10 mouse cellular contexts compared by ENCODE assay signal in the genomic region with DNA sequence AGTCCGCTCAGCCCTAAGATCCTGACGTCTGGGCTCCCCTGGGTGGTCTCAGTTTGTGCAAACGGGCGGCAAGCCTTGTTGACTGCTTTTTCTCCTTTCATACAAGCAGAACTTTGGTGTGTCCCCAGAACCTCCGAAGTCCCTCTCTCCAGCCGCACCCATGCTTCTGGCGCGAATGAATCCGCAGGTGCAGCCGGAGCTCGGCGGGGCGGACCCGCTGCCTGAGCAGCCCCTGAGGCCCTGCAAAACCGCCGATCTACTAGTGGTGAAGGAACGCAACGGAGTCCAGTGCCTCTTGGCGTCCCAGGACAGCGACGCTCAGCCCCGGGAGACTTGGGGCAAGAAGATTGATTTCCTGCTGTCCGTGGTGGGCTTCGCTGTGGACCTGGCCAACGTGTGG. TPM values are rescaled to one million over a fixed set of nuclear protein-coding genes. Genes with fewer than 3 reads are reported as not detected.
DNase-seq lines count a peak whose midpoint lies in the region; ATAC-seq and TF ChIP-seq lines count a peak whose summit lies in the region.
"Had no signal": no experiment of that assay in that cellular context is flagged by ENCODE, and none has a peak within 500 bp of the region (broad histone marks: within the 10 kb centered on the region; RNA-seq: fewer than 3 reads in every experiment).

No protein-coding gene starts in this region.

- peaks cover 87% of the 10 kb centered on the region for H3K27me3 ChIP-seq in heart, embryonic 13.5 days (replicated peaks)
- peaks cover 68% of the 10 kb centered on the region for H3K27me3 ChIP-seq in midbrain, embryonic 10.5 days (ENCODE audit: low read depth, poor library complexity, severe bottlenecking)

- no peak for DNase-seq in heart, adult 8-10 months (ENCODE audit: low spot score)
- no peak for DNase-seq in ES-E14 (ENCODE audit: low read depth, low spot score)
- DNase-seq in gastrocnemius, adult 2 months, result peak; percentile 43
- DNase-seq in midbrain, embryonic 10.5 days (ENCODE audit: low spot score), result peak; percentile 29
- DNase-seq in urinary bladder, postnatal 4 days (ENCODE audit: low spot score in 2 of 2), result no peak
- no peak for DNase-seq in frontal cortex, postnatal 10 days (ENCODE audit: low spot score in 2 of 2)
- DNase-seq in left cerebral cortex, adult 9 months (ENCODE audit: low spot score in 2 of 2), result no peak

- H3K4me3 ChIP-seq in heart, embryonic 13.5 days, result peak overlapping the region; percentile 51
- H3K4me3 ChIP-seq in ES-E14 (ENCODE audit: insufficient read depth in 1 of 2, low read depth in 1 of 2, low read length in 2 of 2, poor library complexity in 1 of 2, severe bottlenecking in 1 of 2), result peak overlapping the region; percentile 56
- H3K4me3 ChIP-seq in gastrocnemius, adult 2 months, result peak overlapping the region; percentile 58
- peak overlapping the region; percentile 62 for H3K4me3 ChIP-seq in midbrain, embryonic 10.5 days

- no peaks in the 10 kb centered on the region for H3K9me3 ChIP-seq in heart, embryonic 13.5 days
- no peaks in the 10 kb centered on the region for H3K9me3 ChIP-seq in ES-E14 (ENCODE audit: control insufficient read depth, insufficient read depth, low read depth, low read length)
- no peaks in the 10 kb centered on the region for H3K9me3 ChIP-seq in midbrain, embryonic 10.5 days (replicated peaks)

- no peak overlapping the region for H3K27ac ChIP-seq in heart, embryonic 13.5 days (replicated peaks)
- H3K27ac ChIP-seq in ES-E14 (ENCODE audit: insufficient read depth, low read depth, low read length, poor library complexity, severe bottlenecking), result no peak overlapping the region
- H3K27ac ChIP-seq in gastrocnemius, adult 2 months, result no peak overlapping the region
- H3K27ac ChIP-seq in midbrain, embryonic 10.5 days (replicated peaks), result no peak overlapping the region
- H3K27ac ChIP-seq: heart, adult 2 months had no signal

- H3K9ac ChIP-seq in heart, embryonic 13.5 days, result peak overlapping the region; percentile 53; the same call in 1 of the 2 replicates
- H3K9ac ChIP-seq in ES-E14 (ENCODE audit: insufficient read depth, low read depth, low read length, poor library complexity, severe bottlenecking), result no peak overlapping the region

- intact Hi-C loops in gastrocnemius, adult 2 months (cut with DNase I), result no loop called here

- no peak for TF ChIP-seq CTCF in gastrocnemius, adult 2 months (IDR thresholded peaks at IDR 0.05)

- H3K36me3 ChIP-seq in heart, embryonic 13.5 days, result no peaks in the 10 kb centered on the region
- no peaks in the 10 kb centered on the region for H3K36me3 ChIP-seq in ES-E14 (ENCODE audit: control insufficient read depth, insufficient read depth, low read length, poor library complexity, severe bottlenecking)
- H3K36me3 ChIP-seq in midbrain, embryonic 10.5 days, result no peaks in the 10 kb centered on the region

- peak overlapping the region; percentile 85 for H3K4me2 ChIP-seq in heart, embryonic 13.5 days

- no peak for ATAC-seq in heart, embryonic 13.5 days (ENCODE audit: extremely low read depth, insufficient number of reproducible peaks, low FRiP score, low TSS enrichment)

- peaks cover 16% of the 10 kb centered on the region for H3K4me1 ChIP-seq in heart, embryonic 13.5 days
- H3K4me1 ChIP-seq in ES-E14 (ENCODE audit: control insufficient read depth in 2 of 2, insufficient read depth in 2 of 2, low read length in 2 of 2, poor library complexity in 1 of 2), result peaks cover 0 to 2% of the 10 kb centered on the region in 2 experiments; a peak in 1 of 4 replicates
- peaks cover 16% of the 10 kb centered on the region for H3K4me1 ChIP-seq in midbrain, embryonic 10.5 days

- 3% methylated on average over 25 of the region's 25 CpGs for WGBS in heart, embryonic 13.5 days
- 1% methylated on average over 25 of the region's 25 CpGs for WGBS in midbrain, embryonic 10.5 days

- in situ Hi-C loops in ES-E14 (cut with MboI; ENCODE audit: low sequenced_read_pairs in 2 of 2, unreplicated experiment in 2 of 2), result no loop called here

TF ChIP-seq in ES-E14, 5 proteins besides CTCF, POLR2A, EP300 and RAD21:
- TF ChIP-seq ZNF384 (IDR thresholded peaks at IDR 0.05; ENCODE audit: low read depth, low read length) (no peak), HCFC1 (IDR thresholded peaks at IDR 0.05; ENCODE audit: borderline replicate concordance, insufficient read depth, low read length) (no peak), CHD2 (IDR thresholded peaks at IDR 0.05; ENCODE audit: low read depth, low read length) (no peak), ZC3H11A (IDR thresholded peaks at IDR 0.05; ENCODE audit: borderline replicate concordance, low read depth, low read length) (no peak)

RNA-seq across cellular contexts. Expression of gene Slc6a2, which starts 1.2 kb away (rescaled TPM):
- 0.04 TPM in 1 of 2 replicates, not detected in the other for polyA plus RNA-seq in heart, embryonic 13.5 days (2015; fragmentation: Nextera tagmentation; extraction: Ambion mirVana)
- under 1 TPM; 0.05 to 0.19 (median 0.09) TPM for total RNA-seq in heart, adult 8-10 months (2022)
- 0.05 and 0.62 TPM in 2 replicates for total RNA-seq in ES-E14 (2012; rRNA removed)
- total RNA-seq in gastrocnemius, adult 2 months (2021), result under 1 TPM; 0.20 to 0.39 TPM
- polyA plus RNA-seq in midbrain, embryonic 10.5 days (2016; fragmentation: Nextera tagmentation; extraction: Ambion mirVana), result not detected in 2 replicates
- polyA plus RNA-seq: C2C12 had no signal

RNA-seq across cellular contexts. Expression of gene Capns2, which starts 59.9 kb away (rescaled TPM):
- 0.29 TPM in 1 of 2 replicates, not detected in the other for polyA plus RNA-seq in heart, embryonic 13.5 days (2015; fragmentation: Nextera tagmentation; extraction: Ambion mirVana)
- total RNA-seq in heart, adult 8-10 months (2022), result not detected
- total RNA-seq in ES-E14 (2012; rRNA removed), result 0.67 and 0.85 TPM in 2 replicates
- total RNA-seq in gastrocnemius, adult 2 months (2021), result not detected
- polyA plus RNA-seq in midbrain, embryonic 10.5 days (2016; fragmentation: Nextera tagmentation; extraction: Ambion mirVana), result 0.23 and 0.26 TPM in 2 replicates
- total RNA-seq: heart, adult 2 months had no signal
- polyA plus RNA-seq: C2C12; heart, adult 2 months had no signal

Comparison
In these comparisons a context has a peak if more than half of its experiments do, and no peak if none do; other contexts are left out.
1. DNase-seq: peak in gastrocnemius, adult 2 months (single experiment) and midbrain, embryonic 10.5 days (single experiment); none in heart, adult 8-10 months (single experiment), ES-E14 (single experiment), urinary bladder, postnatal 4 days (0 of 2), frontal cortex, postnatal 10 days (0 of 2) and left cerebral cortex, adult 9 months (0 of 2).
2. Peak in every context shown above with its lines, with median percentiles within 50 percentile points of each other: H3K4me3 ChIP-seq.